Mouse (Mus musculus): Measurements from ENCODE around the gene Lrp8. TPM values are rescaled to one million over a fixed set of nuclear protein-coding genes. Genes with fewer than 3 reads are reported as not detected.

Lrp8 gene
- 0.58 TPM for polyA plus RNA-seq (2017; shearing (Covaris generic))

GRCm38 (mm10) chr4:107802185-107802449 is at the start of gene Lrp8:
Gene Lrp8 (plus strand): TSS chr4:107802261.

GRCm38 (mm10) chr4:107879254-107880050 is 77.4 kb downstream of the Lrp8 start, which contains the start of gene Magoh:
Gene Magoh (plus strand): TSS chr4:107879755.

GRCm38 (mm10) chr4:107889731-107890432 is 87.8 kb downstream of the Lrp8 start, which contains the start of gene 0610037L13Rik:
Gene 0610037L13Rik (plus strand): TSS chr4:107889813.

GRCm38 (mm10) chr4:107923145-107923802 is 121.2 kb downstream of the Lrp8 start, which contains the start of gene Cpt2:
Gene Cpt2 (minus strand): TSS chr4:107923610.

Other genes with a start within 250 kb of the Lrp8 start
- not detected for gene Dmrtb1, start 118.0 kb upstream of the Lrp8 start, polyA plus RNA-seq (2017; shearing (Covaris generic))
- gene Magoh, start 77.5 kb downstream of the Lrp8 start, polyA plus RNA-seq (2017; shearing (Covaris generic)), result 158 TPM
- 75.4 TPM for gene 0610037L13Rik, start 87.6 kb downstream of the Lrp8 start, polyA plus RNA-seq (2017; shearing (Covaris generic))
- gene Cpt2, start 121.3 kb downstream of the Lrp8 start, polyA plus RNA-seq (2017; shearing (Covaris generic)), result 25.1 TPM
- gene Slc1a7, start 166.1 kb downstream of the Lrp8 start, polyA plus RNA-seq (2017; shearing (Covaris generic)), result not detected